Mouse (Mus musculus) neural tube, embryonic 13.5 days (tissue): ENCODE data around the gene Vmn1r56. TPM values are rescaled to one million over a fixed set of nuclear protein-coding genes. Genes with fewer than 3 reads are reported as not detected.
"Not testable (repeated sequence)": the region's sequence is repeated elsewhere in the genome, so short reads cannot be mapped to it uniquely, and the experiment has no call there.

Experiments
- ATAC-seq: fragments of 200-750 bp; cut with Nextera tagmentation; 2 replicates; pipeline ENCODE4 v1.8.0; 2017; ENCODE audit warnings: low read depth, mild to moderate bottlenecking, moderate TSS enrichment, moderate library complexity
- H3K27ac ChIP-seq: fragments of 300-500 bp; sonication (generic); replicated peaks from 2 replicates; pipeline ENCODE4 v1.5.1; 2015; ENCODE audit warnings: moderate library complexity, mild to moderate bottlenecking, inconsistent platforms
- H3K27me3 ChIP-seq: fragments of 300-500 bp; sonication (generic); 2 replicates; pipeline ENCODE4 v1.6.1; 2015; ENCODE audit warnings: mild to moderate bottlenecking, inconsistent platforms
- H3K36me3 ChIP-seq: fragments of 300-500 bp; sonication (generic); 2 replicates; pipeline ENCODE4 v1.6.1; 2015; ENCODE audit warnings: mild to moderate bottlenecking, inconsistent platforms
- H3K4me1 ChIP-seq: fragments of 300-500 bp; sonication (generic); replicated peaks from 2 replicates; pipeline ENCODE4 v1.6.1; 2015; ENCODE audit warnings: inconsistent platforms
- H3K4me2 ChIP-seq: fragments of 300-500 bp; sonication (generic); 2 replicates; pipeline ENCODE4 v1.6.1; 2015; ENCODE audit warnings: inconsistent platforms, mild to moderate bottlenecking, moderate library complexity
- H3K4me3 ChIP-seq: fragments of 300-500 bp; sonication (generic); 2 replicates; pipeline ENCODE4 v1.5.1; 2015; ENCODE audit warnings: mild to moderate bottlenecking, inconsistent platforms
- H3K9ac ChIP-seq: fragments of 300-500 bp; sonication (generic); 2 replicates; pipeline ENCODE4 v1.6.1; 2015; ENCODE audit warnings: moderate library complexity, mild to moderate bottlenecking, inconsistent platforms
- H3K9me3 ChIP-seq: fragments of 300-500 bp; sonication (generic); 2 replicates; pipeline ENCODE4 v1.6.1; 2016; ENCODE audit warnings: inconsistent platforms
- WGBS: fragments of 180-500 bp; shearing (Covaris S2); methylation state at CpG from one replicate; pipeline ENCODE4 v1.1.7; 2015; 5-methylcytosine and 5-hydroxymethylcytosine counted together
- polyA plus RNA-seq: library from polyadenylated mRNA; unstranded; fragments of >200 nt; fragmentation: Nextera tagmentation; extraction: Ambion mirVana; gene quantifications from 2 replicates; pipeline ENCODE4 v1.2.1, GENCODE M21; 2015

Gene Vmn1r56
- polyA plus RNA-seq = not detected in 2 replicates

DNA sequence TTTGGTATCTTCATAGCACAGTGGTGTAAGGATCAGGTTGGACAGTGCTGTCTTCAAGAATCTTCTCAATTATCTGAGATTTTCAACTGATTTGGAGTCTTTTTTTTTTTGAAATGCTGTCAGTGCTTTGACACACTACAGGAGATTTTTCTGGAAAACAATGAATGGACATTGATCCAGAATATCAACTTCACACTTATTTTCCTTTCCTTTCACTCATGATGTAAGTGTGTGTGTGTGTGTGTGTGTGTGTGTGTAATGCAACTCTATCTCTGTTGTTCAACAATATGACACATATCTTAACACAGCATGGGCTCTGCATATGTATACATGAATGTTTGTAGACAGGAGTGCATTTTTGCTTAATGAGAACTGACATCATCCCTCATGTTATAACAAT lies at the start of gene Vmn1r56:
TSS of gene Vmn1r56 (minus strand) at position 101 of the 400 bp plus-strand sequence.
- H3K4me2 ChIP-seq, H3K36me3 ChIP-seq, ATAC-seq: not testable (repeated sequence)

DNA sequence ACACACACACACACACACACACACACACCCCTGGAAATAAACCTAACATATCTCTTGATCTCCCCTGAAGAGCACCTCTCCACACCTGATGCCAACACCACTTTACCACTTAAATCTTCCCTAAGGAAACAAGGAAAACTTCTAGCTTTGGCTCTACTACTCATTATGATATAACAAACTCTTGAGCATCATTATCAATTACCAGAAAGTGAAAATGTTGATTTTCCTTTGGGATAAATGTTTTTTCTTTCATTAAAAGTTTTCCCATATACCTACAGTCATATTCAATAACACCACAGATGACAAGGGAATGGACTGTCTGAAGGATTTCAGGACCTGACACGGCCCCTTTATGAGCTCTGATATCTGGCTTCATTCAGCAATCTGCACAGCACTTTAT lies 21.6 kb upstream of the Vmn1r56 start, which contains the start of gene Vmn1r57:
TSS of gene Vmn1r57 (plus strand) at position 301 of the 400 bp plus-strand sequence.
- WGBS = 71% methylated on average over 1 of the region's 1 CpGs
- not testable (repeated sequence) for H3K27ac ChIP-seq, H3K4me3 ChIP-seq, H3K27me3 ChIP-seq, ATAC-seq, H3K9ac ChIP-seq, H3K4me1 ChIP-seq, H3K36me3 ChIP-seq, H3K9me3 ChIP-seq, H3K4me2 ChIP-seq

More for the DNA sequence above, at the start of gene Vmn1r56:
- H3K4me1 ChIP-seq, H3K27me3 ChIP-seq, H3K27ac ChIP-seq, H3K4me3 ChIP-seq, H3K9ac ChIP-seq, H3K9me3 ChIP-seq: not testable (repeated sequence)

DNA sequence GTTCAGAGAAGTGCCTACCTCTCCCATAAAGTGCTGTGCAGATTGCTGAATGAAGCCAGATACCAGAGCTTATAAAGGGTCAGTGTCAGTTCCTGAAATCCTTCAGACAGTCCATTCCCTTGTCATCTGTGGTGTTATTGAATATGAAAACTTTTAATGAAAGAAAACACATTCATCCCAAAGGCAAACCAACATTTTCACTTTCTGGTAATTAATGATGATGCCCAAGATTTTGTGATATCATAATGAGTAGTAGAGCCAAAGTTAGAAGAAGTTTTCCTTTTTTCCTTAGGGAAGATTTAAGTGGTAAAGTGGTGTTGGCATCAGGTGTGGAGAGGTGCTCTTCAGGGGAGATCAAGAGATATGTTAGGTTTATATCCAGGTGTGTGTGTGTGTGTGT lies 47.0 kb downstream of the Vmn1r56 start, which contains the start of gene Vmn1r55:
TSS of gene Vmn1r55 (minus strand) at position 101 of the 400 bp plus-strand sequence.
- not testable (repeated sequence) for H3K4me3 ChIP-seq, H3K27me3 ChIP-seq, H3K4me2 ChIP-seq, ATAC-seq, H3K36me3 ChIP-seq, H3K9me3 ChIP-seq, H3K27ac ChIP-seq, H3K9ac ChIP-seq, H3K4me1 ChIP-seq

Other genes starting within 250 kb of the Vmn1r56 start
- not detected in 2 replicates for gene Sbk2, start 232.3 kb downstream of the Vmn1r56 start, polyA plus RNA-seq
- 0.14 and 0.18 TPM in 2 replicates for gene Sbk3, start 225.6 kb downstream of the Vmn1r56 start, polyA plus RNA-seq
- 59.8 and 63.2 TPM in 2 replicates for gene Zfp579, start 200.6 kb downstream of the Vmn1r56 start, polyA plus RNA-seq
- gene Zfp524, start 182.3 kb downstream of the Vmn1r56 start, polyA plus RNA-seq = 8.4 and 9.1 TPM in 2 replicates
- gene Fiz1, start 182.1 kb downstream of the Vmn1r56 start, polyA plus RNA-seq = 43.0 and 43.7 TPM in 2 replicates
- 0.61 TPM in 1 of 2 replicates, not detected in the other for gene Gm44973, start 181.3 kb downstream of the Vmn1r56 start, polyA plus RNA-seq
- 6.2 and 6.3 TPM in 2 replicates for gene Zfp865, start 176.4 kb downstream of the Vmn1r56 start, polyA plus RNA-seq
- 40.0 and 43.3 TPM in 2 replicates for gene Ccdc106, start 176.2 kb downstream of the Vmn1r56 start, polyA plus RNA-seq
- gene 4632433K11Rik, start 162.6 kb downstream of the Vmn1r56 start, polyA plus RNA-seq = not detected in 2 replicates
- gene Zfp784, start 158.3 kb downstream of the Vmn1r56 start, polyA plus RNA-seq = 8.3 and 9.1 TPM in 2 replicates
- gene Zfp580, start 145.2 kb downstream of the Vmn1r56 start, polyA plus RNA-seq = 69.9 and 81.4 TPM in 2 replicates
- 105 and 112 TPM in 2 replicates for gene U2af2, start 134.6 kb downstream of the Vmn1r56 start, polyA plus RNA-seq
- 76.4 and 89.3 TPM in 2 replicates for gene Epn1, start 116.5 kb downstream of the Vmn1r56 start, polyA plus RNA-seq
- not detected in 2 replicates for gene Rfpl4, start 79.8 kb downstream of the Vmn1r56 start, polyA plus RNA-seq
- gene Rasl2-9, start 70.8 kb downstream of the Vmn1r56 start, polyA plus RNA-seq = 0.34 and 0.45 TPM in 2 replicates
- gene Vmn1r55, start 47.1 kb downstream of the Vmn1r56 start, polyA plus RNA-seq = not detected in 2 replicates
- gene Vmn1r57, start 21.7 kb upstream of the Vmn1r56 start, polyA plus RNA-seq = not detected in 2 replicates
- not detected in 2 replicates for gene Gm5065, start 153.8 kb upstream of the Vmn1r56 start, polyA plus RNA-seq
- gene Nlrp2, start 154.3 kb upstream of the Vmn1r56 start, polyA plus RNA-seq = not detected in 2 replicates
- 0.03 TPM in 1 of 2 replicates, not detected in the other for gene Vmn1r58, start 216.6 kb upstream of the Vmn1r56 start, polyA plus RNA-seq